Mouse (Mus musculus) liver, adult 2 months (tissue): ENCODE measurements around the gene Psmc3ip.

ENCODE experiments used
- CTCF ChIP-seq: fragments of 200-500 bp; IDR thresholded peaks from 2 replicates; pipeline ENCODE4 v1.5.1; 2011; ENCODE audit warnings: low read depth, low read length, control low read depth
- POLR2A ChIP-seq: fragments of 200-500 bp; IDR thresholded peaks from 2 replicates; pipeline ENCODE4 v1.6.1; 2011; ENCODE audit warnings: low read length, control low read depth; ENCODE audit not compliant: insufficient read depth; ENCODE audit errors: extremely low read depth

GRCm38 (mm10) chr11:101120545-101121188 is 25.4 kb upstream of the Psmc3ip start:
- no peak for TF ChIP-seq CTCF
- TF ChIP-seq POLR2A: no peak
